ENCODE assay signal across 24 mouse cellular contexts in the genomic region with DNA sequence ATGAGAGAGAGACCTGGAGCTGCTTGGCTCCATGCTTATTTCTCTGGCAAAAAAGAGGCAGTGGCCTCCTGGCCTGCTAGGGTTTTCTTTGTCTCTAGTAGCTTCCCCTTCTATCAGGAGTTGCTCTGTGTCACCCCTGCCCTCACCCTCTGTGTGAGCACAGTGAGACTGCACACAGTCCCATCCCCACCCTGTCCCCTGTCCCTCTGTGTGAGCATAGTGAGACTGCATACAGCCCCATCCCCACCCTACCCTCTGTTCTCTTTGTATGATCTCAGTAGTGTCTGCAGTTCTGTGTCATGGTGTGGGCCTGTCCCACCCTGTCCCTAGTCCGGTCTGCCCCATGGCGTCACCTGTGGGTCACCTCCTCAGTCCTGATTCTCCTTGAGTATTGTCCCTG. TPM values are rescaled to one million over a fixed set of nuclear protein-coding genes. Genes with fewer than 3 reads are reported as not detected.
DNase-seq lines count a peak whose midpoint lies in the region; ATAC-seq lines count a peak whose summit lies in the region.
"Had no signal": no experiment of that assay in that cellular context is flagged by ENCODE, and none has a peak within 500 bp of the region (broad histone marks: within the 10 kb centered on the region; RNA-seq: fewer than 3 reads in every experiment).

No protein-coding gene starts in this region.

- peak; percentile 4 for DNase-seq in urinary bladder, adult 2 months (ENCODE audit: low spot score)
- DNase-seq in urinary bladder, postnatal 4 days (ENCODE audit: low spot score in 2 of 2) = no peak
- no peak for DNase-seq in left cerebral cortex, postnatal 10 days (ENCODE audit: extremely low spot score in 1 of 2, low spot score in 2 of 2)
- DNase-seq in heart, postnatal 14 days = no peak
- DNase-seq in lung, adult 18-20 months = no peak
- DNase-seq: adrenal gland, postnatal 36 days; gastrocnemius, postnatal 10 days; kidney, adult 2 months; kidney, postnatal 36 days; lung, postnatal 10 days; right cerebral cortex, adult 18-20 months; spleen, adult 18-20 months; thymus, postnatal 36 days had no signal

- no peak overlapping the region for H3K4me2 ChIP-seq in hindbrain, embryonic 12.5 days (replicated peaks)
- H3K4me2 ChIP-seq in midbrain, embryonic 13.5 days (replicated peaks) = no peak overlapping the region
- H3K4me2 ChIP-seq: heart, embryonic 12.5 days; liver, embryonic 12.5 days had no signal

- ATAC-seq in hindbrain, embryonic 12.5 days (ENCODE audit: low FRiP score) = peak; percentile 51
- ATAC-seq in midbrain, embryonic 13.5 days = peak; percentile 77
- ATAC-seq in inflammation-experienced regulatory T-cells, adult 6 months = no peak
- ATAC-seq: activated CD4-positive, CD25-positive, alpha-beta regulatory T cell, adult 4 months; liver, embryonic 12.5 days had no signal

- peaks cover 28% of the 10 kb centered on the region for H3K4me1 ChIP-seq in hindbrain, embryonic 12.5 days
- H3K4me1 ChIP-seq in midbrain, embryonic 13.5 days (replicated peaks) = peaks cover 31% of the 10 kb centered on the region
- H3K4me1 ChIP-seq: heart, embryonic 12.5 days; limb, embryonic 10.5 days; liver, embryonic 12.5 days had no signal

- no peaks in the 10 kb centered on the region for H3K36me3 ChIP-seq in hindbrain, embryonic 12.5 days
- H3K36me3 ChIP-seq in midbrain, embryonic 13.5 days = no peaks in the 10 kb centered on the region
- H3K36me3 ChIP-seq: heart, embryonic 12.5 days; limb, embryonic 10.5 days; liver, embryonic 12.5 days had no signal

- WGBS in hindbrain, embryonic 12.5 days = 85% methylated on average over 2 of the region's 2 CpGs
- WGBS in midbrain, embryonic 13.5 days = 82% methylated on average over 2 of the region's 2 CpGs

- no peak overlapping the region for H3K4me3 ChIP-seq in hindbrain, embryonic 12.5 days
- H3K4me3 ChIP-seq in midbrain, embryonic 13.5 days (replicated peaks) = no peak overlapping the region
- H3K4me3 ChIP-seq: heart, embryonic 12.5 days; limb, embryonic 10.5 days; liver, embryonic 12.5 days had no signal

- H3K27ac ChIP-seq in hindbrain, embryonic 12.5 days = peak overlapping the region; percentile 82
- H3K27ac ChIP-seq in midbrain, embryonic 13.5 days = peak overlapping the region; percentile 78
- H3K27ac ChIP-seq: limb, embryonic 10.5 days; liver, embryonic 12.5 days had no signal

- intact Hi-C loops in left cerebral cortex, postnatal 10 days (cut with DNase I) = no loop called here
- intact Hi-C loops in heart, postnatal 14 days (cut with DNase I) = no loop called here

- no peak overlapping the region for H3K9ac ChIP-seq in hindbrain, embryonic 12.5 days
- H3K9ac ChIP-seq in midbrain, embryonic 13.5 days (replicated peaks) = no peak overlapping the region
- H3K9ac ChIP-seq: heart, embryonic 12.5 days; liver, embryonic 12.5 days had no signal

- peaks cover 12% of the 10 kb centered on the region; the same call in 1 of the 2 replicates for H3K9me3 ChIP-seq in hindbrain, embryonic 12.5 days (replicated peaks)
- H3K9me3 ChIP-seq in midbrain, embryonic 13.5 days = peaks cover 7% of the 10 kb centered on the region; the same call in 1 of the 2 replicates
- H3K9me3 ChIP-seq: limb, embryonic 10.5 days; liver, embryonic 12.5 days had no signal

- H3K27me3 ChIP-seq in hindbrain, embryonic 12.5 days = no peaks in the 10 kb centered on the region
- H3K27me3 ChIP-seq in midbrain, embryonic 13.5 days = no peaks in the 10 kb centered on the region
- H3K27me3 ChIP-seq: liver, embryonic 12.5 days had no signal

RNA-seq across cellular contexts. Expression of gene Tex29, which starts 46.5 kb away (rescaled TPM):
- 0.09 TPM in 1 of 2 replicates, not detected in the other for polyA plus RNA-seq in urinary bladder, adult 2 months (2012; rRNA removed)
- polyA plus RNA-seq in hindbrain, embryonic 12.5 days (2016; fragmentation: Nextera tagmentation; extraction: Ambion mirVana) = 0.27 TPM in 1 of 2 replicates, not detected in the other
- polyA plus RNA-seq in midbrain, embryonic 13.5 days (2015; fragmentation: Nextera tagmentation; extraction: Ambion mirVana) = 0.34 and 0.40 TPM in 2 replicates
- not detected for total RNA-seq in left cerebral cortex, postnatal 10 days (2021)
- not detected for polyA plus RNA-seq in inflammation-experienced regulatory T-cells, adult 6 months (2017; shearing (Covaris generic))
- not detected for total RNA-seq in heart, postnatal 14 days (2021)
- total RNA-seq: adrenal gland, postnatal 36 days; gastrocnemius, postnatal 10 days; hematopoietic stem cell, adult 5-6 weeks; megakaryocyte-erythroid progenitor cell, adult 5-6 weeks; neutrophil, adult 5-6 weeks had no signal
- polyA plus RNA-seq: activated CD4-positive, CD25-positive, alpha-beta regulatory T cell, adult 4 months; kidney, adult 2 months; limb, embryonic 10.5 days; liver, embryonic 12.5 days; stomach, embryonic 16.5 days had no signal
